Mouse (Mus musculus) left cerebral cortex, postnatal 14 days (tissue): ENCODE data around the gene Hdac4. TPM values are rescaled to one million over a fixed set of nuclear protein-coding genes. Genes with fewer than 3 reads are reported as not detected.

Experiments used
- DNase-seq, 2 experiments: peaks; one replicate each; pipeline ENCODE4 v3.0.0; 2021 to 2022; ENCODE audit warnings: low spot score in 2 of 2, mixed read lengths in 1 of 2
- intact Hi-C: fragments of 180-260 bp; cut with DNase I; formaldehyde crosslinking; loops from one replicate; pipeline ENCODE4 v1.15.1; 2025
- total RNA-seq, 2 experiments: library from RNA; stranded (reverse); gene quantifications; 2 replicates each; pipeline ENCODE4 v1.2.3; 2021

The Hdac4 gene
- total RNA-seq, 2 experiments from 2014 or later = 106 to 114 TPM

GRCm38 (mm10) chr1:92006666-92007065 lies 188.8 kb downstream of the Hdac4 start:
- intact Hi-C loops = no loop called here
- DNase-seq = no peak

- intact Hi-C loops = no loop called here
- DNase-seq = no peak
These were observed 189.9 kb downstream of the Hdac4 start for GRCm38 (mm10) chr1:92005617-92005940.

- intact Hi-C loops = no loop called here
- DNase-seq = no peak
These were observed 190.4 kb downstream of the Hdac4 start for GRCm38 (mm10) chr1:92004906-92005616.

- DNase-seq = no peak
- intact Hi-C loops = no loop called here
These were observed 191.4 kb downstream of the Hdac4 start for GRCm38 (mm10) chr1:92004122-92004521.

- intact Hi-C loops = no loop called here
These were observed 195.3 kb downstream of the Hdac4 start for GRCm38 (mm10) chr1:92000226-92000625.

GRCm38 (mm10) chr1:91993658-91994165 lies 201.8 kb downstream of the Hdac4 start:
- intact Hi-C loops = no loop called here
- no peak for DNase-seq

More at GRCm38 (mm10) chr1:92000226-92000625, 195.3 kb downstream of the Hdac4 start:
- DNase-seq = no peak

GRCm38 (mm10) chr1:91992652-91993051 lies 202.8 kb downstream of the Hdac4 start:
- DNase-seq = no peak
- intact Hi-C loops = no loop called here

GRCm38 (mm10) chr1:91991597-91991996 lies 203.9 kb downstream of the Hdac4 start:
- intact Hi-C loops = no loop called here
- no peak for DNase-seq

GRCm38 (mm10) chr1:91990852-91991251 lies 204.6 kb downstream of the Hdac4 start:
- intact Hi-C loops = no loop called here
- DNase-seq = no peak

GRCm38 (mm10) chr1:91988866-91989265 lies 206.6 kb downstream of the Hdac4 start:
- intact Hi-C loops = loop anchor here (10.0 kb wide), 1 partner anchor 186 kb away; no protein-coding TSS in a partner anchor
- DNase-seq = no peak

- peak; percentile 44 to 66 for DNase-seq
- intact Hi-C loops = loop anchor here (10.0 kb wide), 1 partner anchor 187 kb away; no protein-coding TSS in a partner anchor
These were observed 208.1 kb downstream of the Hdac4 start for GRCm38 (mm10) chr1:91987431-91987830.

- no peak for DNase-seq
- intact Hi-C loops = loop anchor here (10.0 kb wide), 1 partner anchor 189 kb away; no protein-coding TSS in a partner anchor
These were observed 209.7 kb downstream of the Hdac4 start for GRCm38 (mm10) chr1:91985783-91986182.

GRCm38 (mm10) chr1:91984507-91984906 lies 211.0 kb downstream of the Hdac4 start:
- DNase-seq = no peak
- intact Hi-C loops = loop anchor here (10.0 kb wide), 1 partner anchor 190 kb away; no protein-coding TSS in a partner anchor

GRCm38 (mm10) chr1:91981381-91981780 lies 214.1 kb downstream of the Hdac4 start:
- intact Hi-C loops = loop anchor here (10.0 kb wide), 1 partner anchor 193 kb away; no protein-coding TSS in a partner anchor
- DNase-seq = peak; percentile 24 to 28

- intact Hi-C loops = no loop called here
- peak; percentile 13 to 53 for DNase-seq
These were observed 217.1 kb downstream of the Hdac4 start for GRCm38 (mm10) chr1:91978443-91978842.

GRCm38 (mm10) chr1:91968710-91969379 lies 226.7 kb downstream of the Hdac4 start:
- intact Hi-C loops = no loop called here
- peak; percentile 55 to 75 for DNase-seq

- peak; percentile 27 to 39 for DNase-seq
- intact Hi-C loops = no loop called here
These were observed 228.5 kb downstream of the Hdac4 start for GRCm38 (mm10) chr1:91967041-91967440.

GRCm38 (mm10) chr1:91964486-91965335 lies 230.8 kb downstream of the Hdac4 start:
- intact Hi-C loops = no loop called here
- no peak for DNase-seq

GRCm38 (mm10) chr1:91962256-91962655 lies 233.2 kb downstream of the Hdac4 start:
- peak; percentile 31 to 36 for DNase-seq
- intact Hi-C loops = no loop called here

GRCm38 (mm10) chr1:91961231-91961630 lies 234.3 kb downstream of the Hdac4 start:
- intact Hi-C loops = no loop called here
- DNase-seq = no peak
